Mouse (Mus musculus): ENCODE measurements at regions not wholly inside any gene's neighbourhood (a gene's known extent, or its start where the extent isn't known, plus 50 kb on each side); places are given as distances from the start of the nearest gene placed in this dataset.

DNA sequence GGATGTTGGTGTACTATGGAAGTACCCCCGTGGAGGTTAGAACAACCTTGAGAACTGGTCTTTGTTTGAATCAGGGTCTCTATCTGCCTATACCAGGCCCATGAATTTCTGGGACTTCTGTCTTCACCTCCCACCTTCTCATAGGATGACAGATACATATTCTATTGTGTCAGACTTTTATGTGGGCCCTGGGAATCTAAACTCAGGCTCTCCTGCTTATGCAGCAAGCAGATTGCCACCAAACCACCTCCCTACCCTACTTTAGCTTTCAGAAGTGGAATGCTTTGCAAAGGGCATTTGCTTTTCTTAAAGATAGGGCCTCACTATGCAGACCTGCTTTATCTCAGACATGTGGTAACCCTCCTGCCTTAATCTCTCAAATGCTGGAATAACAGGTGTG lies 322.7 kb upstream of the Cxcr4 start:
- TF ChIP-seq EP300 (IDR thresholded peaks at IDR 0.05; ENCODE audit: low read depth) (no peak), CTCF (IDR thresholded peaks at IDR 0.05; ENCODE audit: low read depth) (no peak)
- ATAC-seq (ENCODE audit: insufficient read depth): no peak
- H3K4me1 ChIP-seq (replicated peaks; ENCODE audit: control insufficient read depth in 2 of 2, insufficient read depth in 2 of 2, low read length in 1 of 2): no peaks in the 10 kb centered on the region
- no peak overlapping the region for H3K4me2 ChIP-seq (ENCODE audit: low read depth)
- H3K4me3 ChIP-seq (ENCODE audit: insufficient read depth in 1 of 2, low read depth in 2 of 2, low read length in 2 of 2): no peak overlapping the region
- DNase-seq (ENCODE audit: low read depth in 3 of 3, low spot score in 3 of 3): no peak
- H3K27ac ChIP-seq: no peak overlapping the region
- H3K36me3 ChIP-seq (replicated peaks; ENCODE audit: control insufficient read depth, insufficient read depth, low read depth): no peaks in the 10 kb centered on the region
- WGBS (ENCODE audit: insufficient replicate concordance): 35% methylated on average over 1 of the region's 1 CpGs
- no peaks in the 10 kb centered on the region for H3K27me3 ChIP-seq (ENCODE audit: control insufficient read depth, insufficient read depth, low read length)
- H3K9me3 ChIP-seq (ENCODE audit: control insufficient read depth, low read length): no peaks in the 10 kb centered on the region
- H3K9ac ChIP-seq (replicated peaks): no peak overlapping the region

- no peak overlapping the region for H3K9ac ChIP-seq (replicated peaks)
- H3K36me3 ChIP-seq (replicated peaks; ENCODE audit: control insufficient read depth, insufficient read depth, low read depth): no peaks in the 10 kb centered on the region
- H3K4me1 ChIP-seq (replicated peaks; ENCODE audit: control insufficient read depth in 2 of 2, insufficient read depth in 2 of 2, low read length in 1 of 2): no peaks in the 10 kb centered on the region
- no peaks in the 10 kb centered on the region for H3K9me3 ChIP-seq (ENCODE audit: control insufficient read depth, low read length)
- no peaks in the 10 kb centered on the region for H3K27me3 ChIP-seq (ENCODE audit: control insufficient read depth, insufficient read depth, low read length)
- no peak overlapping the region for H3K4me3 ChIP-seq (ENCODE audit: insufficient read depth in 1 of 2, low read depth in 2 of 2, low read length in 2 of 2)
- no peak for DNase-seq (ENCODE audit: low read depth in 3 of 3, low spot score in 3 of 3)
- no peak overlapping the region for H3K27ac ChIP-seq
- no peak overlapping the region for H3K4me2 ChIP-seq (ENCODE audit: low read depth)
- ATAC-seq (ENCODE audit: insufficient read depth): no peak
- TF ChIP-seq CTCF (IDR thresholded peaks at IDR 0.05; ENCODE audit: low read depth) (no peak), EP300 (IDR thresholded peaks at IDR 0.05; ENCODE audit: low read depth) (no peak)
These were observed 320.4 kb upstream of the Cxcr4 start for GRCm38 (mm10) chr1:128912532-128912931.

DNA sequence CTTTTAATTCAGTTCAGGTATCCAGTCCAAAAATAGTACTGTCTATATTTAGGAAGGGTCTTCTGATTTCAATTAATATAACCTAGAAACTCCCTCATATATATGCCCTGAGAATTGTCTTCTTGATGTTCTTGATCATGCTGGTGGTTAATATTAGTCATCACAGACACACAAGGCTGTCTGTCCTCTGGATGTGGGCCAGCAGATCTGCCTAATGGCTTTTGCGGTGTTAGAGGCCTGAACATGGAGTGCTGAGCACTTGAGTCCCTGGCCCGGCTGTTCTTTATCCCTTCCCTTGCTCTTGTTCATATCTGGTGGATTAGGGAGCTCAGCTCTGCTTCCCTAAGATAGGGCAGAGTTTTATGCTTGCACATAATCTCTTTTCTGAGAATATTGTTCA lies 315.5 kb upstream of the Cxcr4 start:
- H3K27ac ChIP-seq: no peak overlapping the region
- no peak overlapping the region for H3K4me2 ChIP-seq (ENCODE audit: low read depth)
- H3K4me3 ChIP-seq (ENCODE audit: insufficient read depth in 1 of 2, low read depth in 2 of 2, low read length in 2 of 2): no peak overlapping the region
- H3K27me3 ChIP-seq (ENCODE audit: control insufficient read depth, insufficient read depth, low read length): no peaks in the 10 kb centered on the region
- no peaks in the 10 kb centered on the region for H3K4me1 ChIP-seq (replicated peaks; ENCODE audit: control insufficient read depth in 2 of 2, insufficient read depth in 2 of 2, low read length in 1 of 2)
- DNase-seq (ENCODE audit: low read depth in 3 of 3, low spot score in 3 of 3): no peak
- no peaks in the 10 kb centered on the region for H3K9me3 ChIP-seq (ENCODE audit: control insufficient read depth, low read length)
- no peak overlapping the region for H3K9ac ChIP-seq (replicated peaks)
- no peak for ATAC-seq (ENCODE audit: insufficient read depth)
- WGBS (ENCODE audit: insufficient replicate concordance): 70% methylated on average over 2 of the region's 2 CpGs
- H3K36me3 ChIP-seq (replicated peaks; ENCODE audit: control insufficient read depth, insufficient read depth, low read depth): no peaks in the 10 kb centered on the region
- TF ChIP-seq EP300 (IDR thresholded peaks at IDR 0.05; ENCODE audit: low read depth) (no peak), CTCF (IDR thresholded peaks at IDR 0.05; ENCODE audit: low read depth) (no peak)

DNA sequence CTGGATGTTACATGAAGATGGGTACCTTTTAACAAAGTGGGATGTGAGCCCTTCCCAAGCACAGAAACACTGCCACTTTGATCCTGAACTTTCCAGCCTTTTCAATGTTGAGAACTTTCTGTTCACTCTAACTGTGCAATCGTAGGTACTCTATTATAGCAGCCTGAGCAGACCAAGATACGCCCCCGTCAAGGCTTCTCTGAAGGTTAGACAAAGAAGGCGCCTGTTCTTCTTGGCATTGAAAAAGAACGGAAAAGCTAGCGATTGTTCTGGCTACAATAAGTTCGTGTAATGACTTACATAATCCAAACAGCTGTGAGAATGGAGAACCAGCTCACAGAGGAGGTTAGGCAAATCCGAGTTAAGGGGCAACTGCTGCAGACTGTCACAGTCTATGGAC lies 305.9 kb upstream of the Cxcr4 start:
- Histone ChIP-seq H3K9me3 (ENCODE audit: control insufficient read depth, low read length) (no peaks in the 10 kb centered on the region), H3K4me3 (ENCODE audit: insufficient read depth in 1 of 2, low read depth in 2 of 2, low read length in 2 of 2) (no peak overlapping the region), H3K9ac (replicated peaks) (no peak overlapping the region), H3K27me3 (ENCODE audit: control insufficient read depth, insufficient read depth, low read length) (no peaks in the 10 kb centered on the region), H3K4me1 (replicated peaks; ENCODE audit: control insufficient read depth in 2 of 2, insufficient read depth in 2 of 2, low read length in 1 of 2) (no peaks in the 10 kb centered on the region), H3K36me3 (replicated peaks; ENCODE audit: control insufficient read depth, insufficient read depth, low read depth) (no peaks in the 10 kb centered on the region), H3K27ac (no peak overlapping the region), H3K4me2 (ENCODE audit: low read depth) (no peak overlapping the region)
- ATAC-seq (ENCODE audit: insufficient read depth): no peak
- TF ChIP-seq EP300 (IDR thresholded peaks at IDR 0.05; ENCODE audit: low read depth) (no peak), CTCF (IDR thresholded peaks at IDR 0.05; ENCODE audit: low read depth) (no peak)
- WGBS (ENCODE audit: insufficient replicate concordance): 61% methylated on average over 8 of the region's 8 CpGs
- DNase-seq (ENCODE audit: low read depth in 3 of 3, low spot score in 3 of 3): no peak

- H3K27me3 ChIP-seq (ENCODE audit: control insufficient read depth, insufficient read depth, low read length): no peaks in the 10 kb centered on the region
- H3K9ac ChIP-seq (replicated peaks): no peak overlapping the region
- no peak overlapping the region for H3K27ac ChIP-seq
- 60% methylated on average over 5 of the region's 5 CpGs for WGBS (ENCODE audit: insufficient replicate concordance)
- H3K9me3 ChIP-seq (ENCODE audit: control insufficient read depth, low read length): no peaks in the 10 kb centered on the region
- ATAC-seq (ENCODE audit: insufficient read depth) (no peak), DNase-seq (ENCODE audit: low read depth in 3 of 3, low spot score in 3 of 3) (no peak)
- no peaks in the 10 kb centered on the region for H3K36me3 ChIP-seq (replicated peaks; ENCODE audit: control insufficient read depth, insufficient read depth, low read depth)
- TF ChIP-seq EP300 (IDR thresholded peaks at IDR 0.05; ENCODE audit: low read depth): no peak
- H3K4me2 ChIP-seq (ENCODE audit: low read depth): no peak overlapping the region
- no peaks in the 10 kb centered on the region for H3K4me1 ChIP-seq (replicated peaks; ENCODE audit: control insufficient read depth in 2 of 2, insufficient read depth in 2 of 2, low read length in 1 of 2)
- H3K4me3 ChIP-seq (ENCODE audit: insufficient read depth in 1 of 2, low read depth in 2 of 2, low read length in 2 of 2): no peak overlapping the region
These were observed 302.5 kb upstream of the Cxcr4 start for GRCm38 (mm10) chr1:128894546-128894945.

DNA sequence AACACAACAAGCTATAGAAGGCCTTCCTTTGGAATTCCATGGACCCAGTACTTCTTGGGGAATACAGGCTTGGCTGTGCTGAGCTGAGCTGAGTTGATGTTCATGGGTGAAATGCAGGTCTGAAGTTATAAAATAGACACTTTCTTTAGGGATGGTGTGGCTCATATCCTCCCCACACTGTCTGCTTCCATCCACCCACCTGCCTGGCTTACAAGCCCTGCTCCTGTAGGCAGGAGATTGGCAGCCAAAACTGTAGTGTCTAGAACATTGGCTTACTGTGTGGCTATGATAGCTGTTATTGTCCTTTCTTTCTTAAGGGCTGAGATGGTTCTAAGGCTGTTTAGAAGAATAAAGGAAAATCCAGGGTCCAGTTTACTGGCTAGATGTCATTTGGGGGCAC lies 286.2 kb upstream of the Cxcr4 start:
- no peak overlapping the region for H3K27ac ChIP-seq
- no peak overlapping the region for H3K4me3 ChIP-seq (ENCODE audit: insufficient read depth in 1 of 2, low read depth in 2 of 2, low read length in 2 of 2)
- no peak overlapping the region for H3K9ac ChIP-seq (replicated peaks)
- H3K9me3 ChIP-seq (ENCODE audit: control insufficient read depth, low read length): no peaks in the 10 kb centered on the region
- no peak overlapping the region for H3K4me2 ChIP-seq (ENCODE audit: low read depth)
- DNase-seq (ENCODE audit: low read depth in 3 of 3, low spot score in 3 of 3) (no peak), ATAC-seq (ENCODE audit: insufficient read depth) (no peak)
- H3K36me3 ChIP-seq (replicated peaks; ENCODE audit: control insufficient read depth, insufficient read depth, low read depth): no peaks in the 10 kb centered on the region
- H3K4me1 ChIP-seq (replicated peaks; ENCODE audit: control insufficient read depth in 2 of 2, insufficient read depth in 2 of 2, low read length in 1 of 2): no peaks in the 10 kb centered on the region
- H3K27me3 ChIP-seq (ENCODE audit: control insufficient read depth, insufficient read depth, low read length): no peaks in the 10 kb centered on the region
- no peak for TF ChIP-seq CTCF (IDR thresholded peaks at IDR 0.05; ENCODE audit: low read depth)
- TF ChIP-seq EP300 (IDR thresholded peaks at IDR 0.05; ENCODE audit: low read depth): no peak

All from liver, embryonic 14.5 days (tissue).